Comparison of ENCODE assay signal across 5 mouse cellular contexts in genomic region chr11:109981872-109982271, GRCm38 (mm10).
"Had no signal": no experiment of that assay in that cellular context is flagged by ENCODE, and none has a peak within 500 bp of the region (broad histone marks: within the 10 kb centered on the region; RNA-seq: fewer than 3 reads in every experiment).

No protein-coding gene starts in this region.

- DNase-seq: kidney, postnatal 14 days; lung, adult 2 months; lung, postnatal 36 days; right cerebral cortex, postnatal 4 days; thymus, postnatal 36 days had no signal
